1 mouse cellular context compared by ENCODE assay signal in genomic region chr1:34484470-34484869, GRCm38 (mm10).
TF ChIP-seq lines count a peak whose summit lies in the region.

No protein-coding gene starts in this region.

TF ChIP-seq in MEL, 35 proteins besides CTCF, POLR2A, EP300 and RAD21 (continued from another document):
- no peak for TF ChIP-seq MEF2A (IDR thresholded peaks at IDR 0.05; ENCODE audit: extremely low read depth, insufficient replicate concordance, low read depth, low read length, poor library complexity, severe bottlenecking)
- no peak for TF ChIP-seq NRF1 (IDR thresholded peaks at IDR 0.05; ENCODE audit: insufficient read depth, low read depth, low read length, poor library complexity, severe bottlenecking)
- no peak for TF ChIP-seq MAFK (IDR thresholded peaks at IDR 0.05; ENCODE audit: borderline replicate concordance, low read depth, low read length)
- no peak for TF ChIP-seq MYC (IDR thresholded peaks at IDR 0.05; ENCODE audit: low read depth, low read length)
- TF ChIP-seq TCF12 (IDR thresholded peaks at IDR 0.05; ENCODE audit: low read depth, low read length) = no peak; the same call in 1 of the 2 replicates
- TF ChIP-seq SIN3A (IDR thresholded peaks at IDR 0.05; ENCODE audit: low read length) = peak; percentile 89
- no peak for TF ChIP-seq MYB (IDR thresholded peaks at IDR 0.05; ENCODE audit: low read depth, low read length)
- no peak for TF ChIP-seq ZC3H11A (IDR thresholded peaks at IDR 0.05; ENCODE audit: low read depth, low read length)
- peak; percentile 40; the same call in 1 of the 2 replicates for TF ChIP-seq CHD2 (IDR thresholded peaks at IDR 0.05; ENCODE audit: low read length)
- peak; percentile 61 for TF ChIP-seq HCFC1 (IDR thresholded peaks at IDR 0.05; ENCODE audit: low read depth, low read length)
- peak; percentile 90 for TF ChIP-seq GATA1 (IDR thresholded peaks at IDR 0.05; ENCODE audit: low read depth, low read length)
- TF ChIP-seq RCOR1 (IDR thresholded peaks at IDR 0.05; ENCODE audit: low read depth, low read length) = no peak
- TF ChIP-seq MAX (IDR thresholded peaks at IDR 0.05; ENCODE audit: low read length) = peak; percentile 64
- no peak for TF ChIP-seq ELF1 (IDR thresholded peaks at IDR 0.05; ENCODE audit: low read depth, low read length)
- no peak for TF ChIP-seq USF1 (IDR thresholded peaks at IDR 0.05; ENCODE audit: low read depth, low read length)
- TF ChIP-seq JUND (IDR thresholded peaks at IDR 0.05; ENCODE audit: low read depth, low read length) = no peak
- TF ChIP-seq ZMIZ1 (IDR thresholded peaks at IDR 0.05; ENCODE audit: low read depth, low read length) = no peak
- no peak for TF ChIP-seq BHLHE40 (IDR thresholded peaks at IDR 0.05; ENCODE audit: borderline replicate concordance, low read depth, low read length)
- TF ChIP-seq NELFE (IDR thresholded peaks at IDR 0.05; ENCODE audit: low read depth, low read length) = no peak
- no peak for TF ChIP-seq E2F4 (IDR thresholded peaks at IDR 0.05; ENCODE audit: borderline replicate concordance, low read depth, low read length)
- TF ChIP-seq TAL1 (IDR thresholded peaks at IDR 0.05; ENCODE audit: low read length) = no peak
- TF ChIP-seq GABPA (IDR thresholded peaks at IDR 0.05; ENCODE audit: low read depth, low read length) = no peak
- no peak for TF ChIP-seq POLR2AphosphoS2 (IDR thresholded peaks at IDR 0.05; ENCODE audit: low read length)
- no peak for TF ChIP-seq UBTF (IDR thresholded peaks at IDR 0.05; ENCODE audit: borderline replicate concordance, insufficient read depth, low read depth, low read length)
TF ChIP-seq in MEL: peak in this region for 8.
